Mouse (Mus musculus): ENCODE results near the gene Gpr61.

Gene Gpr61

GRCm38 (mm10) chr3:108154656-108155055, at the start of gene Gpr61:
Gene Gpr61, minus strand, starts transcription at chr3:108154882.
- DNase-seq (ENCODE audit: inconsistent age in 2 of 2, low spot score in 1 of 2) = peak in 1 of 2 experiments; percentile 30

DNA sequence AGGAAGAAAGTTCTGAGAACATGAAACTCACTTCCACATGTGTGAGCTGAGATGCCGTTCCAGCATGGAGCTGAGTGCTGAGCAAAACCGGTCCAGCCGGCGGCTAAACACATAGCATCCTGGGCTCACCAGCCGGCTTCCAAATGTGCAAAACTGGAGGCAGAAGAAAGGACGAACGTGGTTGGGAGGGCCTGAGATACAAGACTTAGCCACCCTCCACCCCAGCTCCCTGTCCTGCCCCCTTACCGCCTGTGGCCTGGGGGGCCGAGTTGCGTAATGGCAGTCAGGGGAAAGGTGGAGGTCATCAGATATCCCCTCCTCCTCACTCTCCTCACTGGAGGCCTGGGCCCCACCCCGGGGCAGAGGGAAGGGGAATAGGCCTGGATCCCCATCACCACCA, 49.8 kb upstream of the Gpr61 start:
- DNase-seq (ENCODE audit: inconsistent age in 2 of 2, low spot score in 1 of 2) = peak; percentile 24 to 48

DNA sequence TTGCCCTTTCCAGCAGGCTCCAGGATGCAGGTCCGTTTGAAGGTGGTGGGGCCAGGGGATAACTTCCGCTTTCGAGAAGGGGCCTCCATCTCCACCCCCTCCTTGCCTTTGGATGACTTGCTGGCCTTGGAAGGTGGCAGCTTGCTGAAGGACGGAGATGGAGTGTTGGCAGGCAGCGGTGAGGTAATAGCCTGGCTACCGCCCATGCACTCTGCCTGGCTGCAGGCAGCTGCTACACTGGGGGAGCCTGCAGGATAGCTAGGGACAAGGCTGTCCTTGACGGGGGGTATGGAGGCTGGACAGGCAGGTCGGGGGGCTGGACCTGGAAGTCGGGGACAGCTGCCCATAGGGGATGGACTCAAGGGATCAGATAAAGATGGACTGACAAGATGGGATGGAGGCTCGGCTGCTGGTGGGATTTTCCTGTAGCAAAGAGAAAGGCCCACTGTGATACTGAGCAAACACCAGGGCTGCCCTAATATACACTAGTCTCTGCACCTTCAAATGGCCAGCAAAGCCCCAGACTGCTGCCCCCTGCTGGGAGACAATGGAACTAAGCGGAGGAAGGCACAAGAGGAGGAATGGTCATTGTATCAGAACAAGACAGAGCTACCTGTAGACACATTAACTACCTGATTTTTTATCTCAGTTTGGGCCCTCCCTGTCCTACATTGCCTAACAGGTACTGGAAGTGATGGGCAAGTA, 49.1 kb upstream of the Gpr61 start:
- DNase-seq (ENCODE audit: inconsistent age in 2 of 2, low spot score in 1 of 2) = peak; percentile 90 to 93

DNA sequence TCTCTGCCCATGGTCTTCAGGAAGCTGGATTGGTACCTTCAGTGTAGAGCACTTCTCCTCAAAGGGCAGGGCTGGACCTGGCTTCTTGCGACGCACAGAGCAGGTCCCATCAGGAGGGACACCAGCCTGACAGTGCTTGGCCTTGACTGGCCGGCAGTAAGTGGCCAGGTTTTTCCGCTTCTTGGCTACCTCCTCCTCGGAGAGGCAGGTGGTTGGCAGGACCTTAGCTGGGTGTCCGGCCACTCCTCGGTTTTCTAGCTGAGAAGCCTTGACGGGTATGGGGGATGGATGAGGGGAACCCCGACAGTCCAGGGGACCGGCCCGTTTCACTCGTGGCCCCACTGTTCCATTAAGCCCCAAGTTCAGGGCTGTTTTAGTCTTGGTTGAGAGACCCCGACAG, 48.5 kb upstream of the Gpr61 start:
- no peak for DNase-seq (ENCODE audit: inconsistent age in 2 of 2, low spot score in 1 of 2)

DNA sequence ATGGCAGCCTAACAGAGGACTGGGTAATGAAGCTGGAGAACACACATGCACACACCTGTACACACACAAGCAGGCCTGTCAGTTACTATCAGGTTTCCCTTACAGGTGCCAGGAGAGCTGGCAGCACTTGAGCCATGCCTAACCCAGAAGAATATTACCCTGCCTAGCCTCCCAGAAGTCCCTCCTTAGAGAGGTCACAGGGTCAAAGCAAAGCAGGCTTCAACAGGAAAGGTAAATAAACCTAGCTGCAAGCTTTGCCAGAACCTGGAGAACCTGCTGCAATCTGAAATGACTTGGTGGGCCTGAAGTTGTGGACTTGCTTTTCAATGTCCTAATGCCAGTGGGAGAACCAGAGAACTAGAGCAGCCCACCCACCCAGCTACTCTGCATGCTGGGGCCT, 47.8 kb upstream of the Gpr61 start:
- peak; percentile 8 to 43 for DNase-seq (ENCODE audit: inconsistent age in 2 of 2, low spot score in 1 of 2)

DNA sequence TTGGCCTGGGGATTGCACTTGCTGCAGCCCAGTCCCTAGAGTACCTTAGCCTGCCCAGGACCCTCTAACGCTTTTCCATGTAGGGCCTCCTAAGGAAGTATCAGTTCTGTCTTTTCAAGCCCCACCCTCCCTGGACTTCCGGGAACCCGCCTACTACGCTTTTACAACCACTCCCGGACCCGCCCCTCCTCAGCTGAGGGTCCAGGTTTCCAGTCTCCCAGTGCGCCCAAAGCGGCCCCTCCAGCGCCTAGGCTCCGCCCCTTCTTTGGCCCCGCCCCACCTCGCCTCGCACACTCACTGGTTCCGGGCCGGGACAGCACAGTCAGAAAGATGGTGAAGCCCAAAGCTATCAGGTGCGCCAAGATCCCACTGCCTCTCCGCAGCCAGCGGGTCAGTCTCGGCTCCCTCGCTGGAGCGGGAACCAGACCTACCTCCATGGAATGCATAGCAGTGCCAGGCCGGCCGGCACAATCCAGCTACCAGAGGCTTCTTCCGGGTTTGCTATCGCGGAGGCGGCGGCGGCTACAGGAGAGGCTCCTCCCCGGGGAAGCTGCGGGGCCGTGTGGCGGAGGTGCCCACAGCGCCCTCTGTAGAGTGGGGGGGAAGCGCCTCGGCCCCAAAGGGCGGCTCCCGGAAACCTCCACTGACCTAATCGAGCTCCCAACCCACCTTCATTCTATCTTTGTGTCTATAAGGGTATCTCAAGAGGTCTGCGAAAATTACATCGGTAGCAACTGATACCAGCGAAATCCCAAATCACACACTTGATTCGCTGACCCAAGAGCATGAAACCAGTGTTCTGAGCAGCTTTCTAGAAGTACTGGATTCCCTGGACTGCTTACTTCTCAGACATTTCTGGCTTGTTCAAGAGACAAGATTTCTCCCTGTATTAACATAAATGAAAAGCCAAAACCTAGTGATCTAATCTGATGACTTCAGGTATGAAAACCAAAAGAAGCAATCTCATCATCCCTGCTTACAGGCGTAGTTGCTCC, 45.9 kb upstream of the Gpr61 start, which contains the start of gene Cyb561d1:
TSS of gene Cyb561d1 (minus strand) at position 884 of the 995 bp plus-strand sequence.
- peak; percentile 98 to 99 for DNase-seq (ENCODE audit: inconsistent age in 2 of 2, low spot score in 1 of 2)

- DNase-seq (ENCODE audit: inconsistent age in 2 of 2, low spot score in 1 of 2) = peak in 1 of 2 experiments; percentile 33
Observed at GRCm38 (mm10) chr3:108199231-108199630, 44.5 kb upstream of the Gpr61 start.

- DNase-seq (ENCODE audit: inconsistent age in 2 of 2, low spot score in 1 of 2) = peak; percentile 41 to 69
Observed at GRCm38 (mm10) chr3:108197066-108197497, 42.4 kb upstream of the Gpr61 start.

DNA sequence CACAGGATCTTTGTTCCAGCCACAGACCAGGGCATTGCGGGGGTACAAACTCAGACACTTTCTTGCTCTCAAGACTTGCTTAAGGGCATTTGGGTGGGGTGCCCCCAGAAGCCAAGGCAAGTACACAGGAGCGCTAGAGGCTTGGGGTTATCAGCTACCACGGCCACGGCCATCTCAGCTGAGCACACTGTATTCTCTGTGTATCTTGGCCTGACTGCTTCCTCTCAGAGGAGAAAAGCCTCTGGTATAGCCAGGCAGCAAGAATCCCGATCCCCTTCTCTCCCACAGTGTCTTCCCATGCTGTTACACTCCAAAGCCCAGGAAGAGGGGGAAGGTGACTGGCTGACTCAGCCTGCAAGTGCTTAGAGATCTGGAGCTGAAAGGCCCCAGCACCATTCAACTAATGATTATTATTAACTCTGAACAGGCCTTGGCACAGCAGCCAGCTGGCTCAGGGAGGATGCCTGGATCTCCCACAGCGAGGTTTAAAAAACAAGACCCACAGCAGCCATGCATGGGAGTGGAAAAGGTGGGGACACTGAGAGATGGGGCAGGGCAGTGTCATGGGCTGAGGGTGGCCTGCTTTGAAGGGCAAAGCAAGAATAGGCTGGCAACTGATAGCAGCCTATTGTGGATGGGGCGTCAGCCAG, 41.4 kb upstream of the Gpr61 start:
- DNase-seq (ENCODE audit: inconsistent age in 2 of 2, low spot score in 1 of 2) = peak; percentile 19 to 47

DNA sequence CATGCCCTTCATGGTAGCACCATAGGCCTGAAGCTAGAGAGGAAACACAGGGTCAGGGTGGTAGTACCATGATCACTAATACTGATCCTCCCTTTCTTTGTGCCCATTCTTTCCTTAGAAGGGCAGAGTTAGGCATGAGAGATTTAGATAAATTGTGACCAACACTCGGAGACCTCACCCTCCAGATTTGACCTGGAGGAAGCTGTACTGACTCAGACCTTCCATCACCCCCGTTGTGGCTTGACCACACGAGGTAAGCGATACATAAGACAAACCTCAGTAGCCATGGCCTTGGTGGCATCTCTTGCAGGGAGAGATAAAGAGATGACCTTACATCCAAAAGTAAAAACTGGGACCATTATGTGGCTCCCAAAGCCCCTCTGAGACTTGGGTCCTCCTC, 40.6 kb upstream of the Gpr61 start:
- DNase-seq (ENCODE audit: inconsistent age in 2 of 2, low spot score in 1 of 2) = no peak

DNA sequence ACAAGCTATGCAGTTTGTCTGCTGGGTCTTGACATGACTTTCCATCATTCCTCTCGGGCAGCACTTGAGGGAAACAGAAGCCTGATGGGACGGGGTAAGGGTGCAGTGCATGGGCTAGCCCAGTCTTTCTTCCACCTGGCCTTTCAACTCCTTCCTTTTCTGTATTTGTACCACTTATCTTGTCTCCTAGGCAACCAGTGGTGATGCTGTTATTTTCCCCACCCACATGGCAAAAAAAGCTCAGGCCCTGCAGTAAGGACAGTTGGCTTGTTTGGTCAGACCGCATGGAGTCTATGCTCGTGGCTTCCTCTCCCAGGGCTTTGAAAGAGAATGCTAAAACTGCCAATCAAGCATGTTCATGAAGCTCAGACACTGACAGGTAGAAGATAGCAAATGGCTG, 39.0 kb upstream of the Gpr61 start:
- no peak for DNase-seq (ENCODE audit: inconsistent age in 2 of 2, low spot score in 1 of 2)

DNA sequence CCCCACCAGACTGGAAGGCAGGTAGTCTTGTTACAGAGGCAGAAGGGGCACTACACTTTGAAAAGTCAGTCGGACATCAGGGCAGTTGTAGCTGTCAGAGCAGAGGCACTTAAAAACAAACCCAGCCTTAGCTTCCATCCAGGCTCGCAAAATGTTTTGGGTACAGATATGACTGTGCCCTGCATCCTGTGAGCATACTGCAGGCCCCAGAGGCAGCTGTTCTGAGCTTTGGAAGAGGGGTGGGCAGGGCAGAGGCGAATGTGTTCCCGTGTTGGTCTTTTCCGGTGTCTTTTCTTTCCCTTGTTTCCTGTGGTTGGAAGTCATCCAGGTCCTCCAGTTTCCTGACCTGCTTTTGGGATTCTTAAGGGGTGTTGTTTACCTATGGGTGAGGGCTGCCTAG, 35.2 kb upstream of the Gpr61 start:
- peak in 1 of 2 experiments; percentile 43 for DNase-seq (ENCODE audit: inconsistent age in 2 of 2, low spot score in 1 of 2)

DNA sequence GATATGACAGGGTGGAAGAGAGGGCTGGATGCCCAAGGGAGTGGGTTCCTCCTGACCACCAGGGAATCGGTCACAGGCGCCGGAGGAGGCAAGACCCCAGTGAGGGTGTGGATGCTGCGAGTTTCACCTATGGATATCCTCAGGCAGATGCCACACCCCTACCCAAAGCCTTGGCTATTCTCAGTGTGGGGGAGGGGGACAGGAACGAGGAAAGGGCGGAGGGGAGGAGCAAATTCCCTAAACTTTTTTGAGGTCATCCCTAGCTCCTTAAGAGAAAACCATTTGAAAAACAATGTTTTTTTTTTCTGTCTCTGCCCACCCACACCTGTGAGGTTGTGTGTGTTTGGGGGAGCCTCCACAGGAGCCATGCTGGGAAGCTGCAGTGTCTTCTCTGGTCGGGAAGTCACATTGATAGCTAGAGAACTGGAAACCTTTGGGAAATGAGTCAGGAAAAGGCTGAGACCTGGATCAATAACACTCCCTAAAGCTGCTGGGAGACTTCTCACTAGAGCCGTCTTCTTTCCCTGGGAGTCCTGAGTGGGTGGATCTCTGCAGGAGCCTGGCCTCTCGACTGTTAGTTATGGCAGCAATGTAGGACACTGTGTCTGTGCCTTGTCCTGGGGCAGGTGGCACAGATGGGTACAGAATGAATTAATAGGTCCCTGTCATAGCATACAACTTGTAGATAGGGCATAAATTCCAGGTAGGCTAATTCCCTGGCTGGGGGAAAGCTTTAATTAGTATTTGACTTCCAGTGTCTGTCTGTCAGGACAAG, 34.2 kb upstream of the Gpr61 start:
- no peak for DNase-seq (ENCODE audit: inconsistent age in 2 of 2, low spot score in 1 of 2)

DNA sequence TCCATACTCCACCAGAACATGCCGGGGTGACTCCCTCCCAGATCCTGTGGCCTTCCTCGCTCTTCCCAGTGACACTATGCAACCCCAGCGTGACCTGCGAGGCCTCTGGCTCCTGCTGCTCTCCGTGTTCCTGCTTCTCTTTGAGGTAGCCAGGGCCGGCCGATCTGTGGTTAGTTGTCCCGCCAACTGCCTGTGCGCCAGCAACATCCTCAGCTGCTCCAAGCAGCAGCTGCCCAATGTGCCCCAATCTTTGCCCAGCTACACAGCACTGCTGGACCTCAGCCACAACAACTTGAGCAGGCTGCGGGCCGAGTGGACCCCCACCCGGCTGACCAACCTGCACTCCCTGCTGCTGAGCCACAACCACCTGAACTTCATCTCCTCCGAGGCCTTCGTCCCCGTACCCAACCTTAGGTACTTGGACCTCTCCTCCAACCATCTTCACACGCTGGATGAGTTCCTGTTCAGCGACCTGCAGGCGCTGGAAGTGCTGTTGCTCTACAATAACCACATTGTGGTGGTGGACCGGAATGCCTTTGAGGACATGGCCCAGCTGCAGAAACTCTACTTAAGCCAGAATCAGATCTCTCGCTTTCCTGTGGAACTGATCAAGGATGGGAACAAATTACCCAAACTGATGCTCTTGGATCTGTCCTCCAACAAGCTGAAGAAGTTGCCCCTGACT, 32.6 kb upstream of the Gpr61 start:
- peak; percentile 33 to 54 for DNase-seq (ENCODE audit: inconsistent age in 2 of 2, low spot score in 1 of 2)

DNA sequence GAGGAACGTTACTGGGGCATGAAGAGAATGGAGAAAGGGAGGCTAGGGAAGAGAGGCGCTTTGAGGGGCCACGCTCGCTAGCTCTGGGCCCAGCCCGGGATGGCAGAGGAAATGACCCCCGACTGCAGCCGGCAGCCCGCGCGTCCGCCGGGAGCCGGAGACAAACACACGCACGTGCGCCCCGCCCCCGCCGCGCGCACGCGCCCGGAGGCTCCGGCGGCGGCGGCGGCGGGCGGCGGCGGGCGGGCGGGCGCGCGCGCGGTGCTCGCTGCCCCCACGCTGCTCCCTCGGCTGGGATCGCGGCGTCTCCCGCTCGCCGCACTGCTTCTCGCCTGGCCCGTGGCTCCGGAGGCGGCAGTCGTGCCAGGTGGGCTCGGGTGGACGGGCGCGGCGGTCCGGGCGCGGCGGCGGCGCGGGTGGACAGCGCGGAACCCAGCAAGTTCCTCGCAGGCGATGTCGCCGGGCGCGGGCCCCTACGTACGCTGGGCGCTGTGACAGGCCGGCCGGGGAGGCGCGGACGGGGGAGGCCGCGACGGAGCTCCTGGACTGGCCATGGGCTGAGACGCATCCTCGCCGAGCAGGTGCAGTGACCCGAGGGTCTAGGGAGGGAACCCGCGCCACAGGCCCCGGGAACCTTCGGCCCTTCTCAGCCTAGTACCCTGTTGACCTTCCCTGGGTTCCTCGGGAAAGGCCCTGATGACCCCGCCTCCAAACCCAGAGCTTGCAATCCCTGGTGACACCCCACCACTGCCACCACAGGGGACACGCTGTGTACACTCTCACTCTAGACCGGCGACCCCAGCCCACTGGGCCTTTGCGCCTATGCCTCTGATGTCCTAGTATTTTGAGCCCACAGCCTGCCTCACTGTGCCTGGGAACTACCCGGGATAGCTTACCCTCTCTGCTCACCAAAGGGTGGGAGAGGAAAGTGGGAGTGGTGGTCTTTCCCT, 31.7 kb upstream of the Gpr61 start, which contains the start of gene Amigo1:
TSS of gene Amigo1 (plus strand) at position 238 of the 950 bp plus-strand sequence.
- DNase-seq (ENCODE audit: inconsistent age in 2 of 2, low spot score in 1 of 2) = peak; percentile 74 to 91

GRCm38 (mm10) chr3:108185460-108186097, 30.9 kb upstream of the Gpr61 start:
- peak; percentile 31 to 58 for DNase-seq (ENCODE audit: inconsistent age in 2 of 2, low spot score in 1 of 2)

GRCm38 (mm10) chr3:108184742-108185141, 30.1 kb upstream of the Gpr61 start:
- DNase-seq (ENCODE audit: inconsistent age in 2 of 2, low spot score in 1 of 2) = no peak

DNA sequence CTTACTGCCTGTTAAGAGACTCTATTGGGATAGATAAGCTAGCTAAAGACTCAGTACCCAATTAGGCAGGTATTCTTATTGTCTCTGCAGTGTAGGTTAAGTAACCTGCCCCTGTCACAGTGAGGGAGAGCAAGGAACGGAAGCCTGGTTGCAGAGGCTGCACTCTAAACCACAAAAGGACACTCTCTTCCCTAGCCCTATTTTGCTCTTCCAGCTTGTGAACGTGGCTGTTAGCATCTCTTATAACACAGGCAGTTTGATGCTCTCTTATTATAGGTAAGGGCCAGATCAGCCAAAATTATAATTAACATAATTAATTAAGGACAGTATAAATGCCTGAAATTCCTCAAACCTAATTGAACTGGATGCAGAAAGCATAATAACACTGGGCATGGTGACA, 25.8 kb upstream of the Gpr61 start:
- DNase-seq (ENCODE audit: inconsistent age in 2 of 2, low spot score in 1 of 2) = no peak

Data from adrenal gland, adult (tissue).